Mouse (Mus musculus): Measurements from ENCODE around the gene Ifitm6. TPM values are rescaled to one million over a fixed set of nuclear protein-coding genes. Genes with fewer than 3 reads are reported as not detected.

Gene Ifitm6
- polyA plus RNA-seq, 1 experiment from 2014 or later, result not detected

DNA sequence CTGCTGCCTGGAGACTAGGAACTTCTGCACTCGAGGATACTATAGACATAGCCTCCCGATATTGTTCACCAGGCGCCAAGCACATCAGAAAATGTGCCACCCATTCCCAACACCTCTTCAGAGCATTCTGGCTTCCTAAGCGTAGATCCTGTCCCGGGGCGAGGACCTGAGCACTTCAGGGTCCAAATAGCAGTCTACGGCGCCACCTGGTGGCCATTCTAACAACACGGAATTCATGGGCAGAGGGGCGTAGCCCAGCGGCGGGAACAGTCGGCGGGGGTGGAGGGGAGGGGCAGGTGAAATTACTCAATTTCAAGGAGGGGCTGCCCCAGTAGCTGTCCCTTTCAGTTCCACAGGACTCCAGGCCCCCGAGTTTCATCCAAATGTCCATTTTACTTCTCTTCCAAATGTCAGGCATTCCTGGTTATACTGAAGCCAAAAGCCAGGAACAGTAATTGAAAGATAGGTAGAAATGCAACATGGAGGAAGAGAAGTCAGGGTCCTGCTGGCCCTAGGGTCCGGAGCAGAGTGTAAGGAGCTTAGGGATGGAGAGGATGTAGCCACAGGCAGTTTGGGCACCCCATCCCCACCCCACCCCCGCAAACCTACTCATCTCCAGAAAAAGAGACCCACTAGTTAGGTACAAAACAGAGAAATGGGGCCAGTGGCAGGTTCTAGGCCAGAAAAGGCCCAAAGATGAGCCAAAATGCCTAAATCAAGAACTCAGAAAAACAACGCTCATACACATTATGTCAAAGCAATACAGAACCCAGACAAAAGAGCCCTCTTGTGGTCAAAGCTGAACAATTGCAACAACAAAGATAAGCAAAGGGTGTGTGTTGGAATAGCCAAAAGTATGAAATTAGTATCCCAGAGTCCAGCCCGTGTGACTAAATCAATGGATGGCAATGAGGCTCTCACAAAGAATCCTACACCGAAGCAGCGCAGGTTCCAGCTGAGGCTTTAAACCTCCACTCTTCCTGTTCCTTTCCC is 30.8 kb upstream of the Ifitm6 start:
- peak overlapping the region; percentile 39 for H3K9ac ChIP-seq (replicated peaks; ENCODE audit: low read length)
- no peaks in the 10 kb centered on the region for H3K27me3 ChIP-seq (ENCODE audit: control insufficient read depth, insufficient read depth, low read length)
- peak; percentile 79 for ATAC-seq (replicated peaks; ENCODE audit: insufficient number of reproducible peaks, low FRiP score, low TSS enrichment, low read depth)
- DNase-seq (ENCODE audit: low spot score), result peak; percentile 94
- peak overlapping the region; percentile 30 for H3K4me3 ChIP-seq (ENCODE audit: low read depth, low read length)
- H3K4me2 ChIP-seq (ENCODE audit: low read depth, low read length), result peak overlapping the region; percentile 82
- no peaks in the 10 kb centered on the region for H3K9me3 ChIP-seq (replicated peaks; ENCODE audit: control insufficient read depth, low read length)
- H3K36me3 ChIP-seq (replicated peaks; ENCODE audit: control insufficient read depth, insufficient read depth, low read depth, low read length), result no peaks in the 10 kb centered on the region
- no peaks in the 10 kb centered on the region; the same call in none of the 2 replicates for H3K4me1 ChIP-seq (ENCODE audit: control insufficient read depth, insufficient read depth, low read length)
- 9% methylated on average over 21 of the region's 21 CpGs for WGBS
- no peak overlapping the region for H3K27ac ChIP-seq (replicated peaks; ENCODE audit: low read depth, low read length)

DNA sequence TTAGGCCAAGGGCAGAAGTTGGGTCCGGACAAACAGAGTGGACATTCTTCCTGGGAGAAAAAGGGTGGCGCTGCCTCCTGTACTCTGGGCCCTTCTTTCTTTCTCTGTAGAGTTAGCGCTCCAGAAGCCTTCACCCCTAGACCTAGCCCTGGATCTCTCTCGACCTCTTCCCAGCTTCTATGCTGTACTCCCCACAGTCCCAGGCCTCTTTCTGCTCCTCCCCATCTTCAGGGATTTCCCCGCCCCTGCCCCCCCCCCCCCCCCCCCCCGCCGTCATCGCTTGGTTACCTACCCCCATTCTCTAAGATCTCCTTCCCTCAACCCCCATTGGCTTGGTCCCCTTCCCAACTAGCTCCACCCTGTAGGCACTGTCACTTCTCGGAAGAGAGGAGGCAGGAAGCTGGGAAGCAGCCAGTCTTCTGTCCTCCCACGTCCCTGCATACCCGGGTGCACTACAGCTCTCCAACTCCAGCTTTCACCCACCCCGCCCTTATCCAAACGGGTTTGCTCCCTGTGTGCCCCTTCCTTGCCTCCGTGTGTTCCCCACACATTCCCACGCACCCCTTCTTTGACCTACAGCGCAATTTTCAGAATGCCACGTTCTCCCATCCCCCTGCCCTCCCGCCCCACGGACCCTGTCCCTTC is 30.0 kb upstream of the Ifitm6 start:
- H3K27ac ChIP-seq (replicated peaks; ENCODE audit: low read depth, low read length), result no peak overlapping the region
- WGBS, result 3% methylated on average over 16 of the region's 19 CpGs
- no peaks in the 10 kb centered on the region for H3K36me3 ChIP-seq (replicated peaks; ENCODE audit: control insufficient read depth, insufficient read depth, low read depth, low read length)
- ATAC-seq (replicated peaks; ENCODE audit: insufficient number of reproducible peaks, low FRiP score, low TSS enrichment, low read depth), result peak; percentile 72
- peak overlapping the region; percentile 39 for H3K9ac ChIP-seq (replicated peaks; ENCODE audit: low read length)
- H3K4me2 ChIP-seq (ENCODE audit: low read depth, low read length), result peak overlapping the region; percentile 82
- H3K9me3 ChIP-seq (replicated peaks; ENCODE audit: control insufficient read depth, low read length), result no peaks in the 10 kb centered on the region
- peak overlapping the region; percentile 30 for H3K4me3 ChIP-seq (ENCODE audit: low read depth, low read length)
- H3K27me3 ChIP-seq (ENCODE audit: control insufficient read depth, insufficient read depth, low read length), result no peaks in the 10 kb centered on the region
- H3K4me1 ChIP-seq (ENCODE audit: control insufficient read depth, insufficient read depth, low read length), result no peaks in the 10 kb centered on the region; the same call in none of the 2 replicates
- DNase-seq (ENCODE audit: low spot score), result no peak

- H3K27ac ChIP-seq (replicated peaks; ENCODE audit: low read depth, low read length), result no peak overlapping the region
These were observed 29.3 kb upstream of the Ifitm6 start for GRCm38 (mm10) chr7:141046931-141047580.

DNA sequence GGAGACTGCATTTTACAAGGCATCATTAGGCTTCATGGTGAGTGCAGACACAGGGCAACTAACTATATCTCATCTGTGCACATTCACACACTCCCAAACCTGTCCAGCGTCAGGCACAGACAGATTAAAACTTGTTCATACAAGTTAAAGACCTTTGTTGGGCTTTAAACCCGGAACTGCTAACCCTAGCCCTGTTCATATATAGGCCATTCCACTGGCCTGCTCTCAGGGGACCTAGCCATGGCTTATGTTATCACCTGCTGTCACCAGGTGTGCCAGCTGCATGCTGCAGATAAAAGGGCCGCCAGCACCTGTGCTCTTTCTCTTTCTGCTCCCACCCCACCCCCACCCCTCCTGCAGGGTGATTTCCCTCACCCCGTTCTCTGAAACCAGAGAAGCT is 24.8 kb upstream of the Ifitm6 start:
- H3K4me2 ChIP-seq (ENCODE audit: low read depth, low read length), result no peak overlapping the region
- no peak overlapping the region for H3K4me3 ChIP-seq (ENCODE audit: low read depth, low read length)
- no peak overlapping the region for H3K9ac ChIP-seq (replicated peaks; ENCODE audit: low read length)
- no peak for ATAC-seq (replicated peaks; ENCODE audit: insufficient number of reproducible peaks, low FRiP score, low TSS enrichment, low read depth)
- 44% methylated on average over 4 of the region's 4 CpGs for WGBS
- no peaks in the 10 kb centered on the region; the same call in 1 of the 2 replicates for H3K4me1 ChIP-seq (ENCODE audit: control insufficient read depth, insufficient read depth, low read length)
- H3K36me3 ChIP-seq (replicated peaks; ENCODE audit: control insufficient read depth, insufficient read depth, low read depth, low read length), result no peaks in the 10 kb centered on the region
- no peaks in the 10 kb centered on the region for H3K27me3 ChIP-seq (ENCODE audit: control insufficient read depth, insufficient read depth, low read length)
- DNase-seq (ENCODE audit: low spot score), result no peak
- no peaks in the 10 kb centered on the region for H3K9me3 ChIP-seq (replicated peaks; ENCODE audit: control insufficient read depth, low read length)
- no peak overlapping the region for H3K27ac ChIP-seq (replicated peaks; ENCODE audit: low read depth, low read length)

More at GRCm38 (mm10) chr7:141046931-141047580, 29.3 kb upstream of the Ifitm6 start:
- Histone ChIP-seq H3K36me3 (replicated peaks; ENCODE audit: control insufficient read depth, insufficient read depth, low read depth, low read length) (no peaks in the 10 kb centered on the region), H3K4me3 (ENCODE audit: low read depth, low read length) (no peak overlapping the region; the same call in 1 of the 2 replicates), H3K27me3 (ENCODE audit: control insufficient read depth, insufficient read depth, low read length) (no peaks in the 10 kb centered on the region), H3K9me3 (replicated peaks; ENCODE audit: control insufficient read depth, low read length) (no peaks in the 10 kb centered on the region), H3K4me1 (ENCODE audit: control insufficient read depth, insufficient read depth, low read length) (no peaks in the 10 kb centered on the region; the same call in none of the 2 replicates), H3K4me2 (ENCODE audit: low read depth, low read length) (no peak overlapping the region), H3K9ac (replicated peaks; ENCODE audit: low read length) (0 out of 2 replicates have a peak overlapping the region, but pooled peaks have one; percentile 9)
- DNase-seq (ENCODE audit: low spot score) (no peak), ATAC-seq (replicated peaks; ENCODE audit: insufficient number of reproducible peaks, low FRiP score, low TSS enrichment, low read depth) (no peak)
- 73% methylated on average over 6 of the region's 6 CpGs for WGBS

GRCm38 (mm10) chr7:141041661-141042060 is 23.9 kb upstream of the Ifitm6 start:
- peak overlapping the region; percentile 2; the same call in 1 of the 2 replicates for H3K27ac ChIP-seq (replicated peaks; ENCODE audit: low read depth, low read length)
- no peaks in the 10 kb centered on the region for H3K27me3 ChIP-seq (ENCODE audit: control insufficient read depth, insufficient read depth, low read length)
- WGBS, result 30% methylated on average over 5 of the region's 5 CpGs
- DNase-seq (ENCODE audit: low spot score), result peak; percentile 32
- no peaks in the 10 kb centered on the region for H3K36me3 ChIP-seq (replicated peaks; ENCODE audit: control insufficient read depth, insufficient read depth, low read depth, low read length)
- H3K4me1 ChIP-seq (ENCODE audit: control insufficient read depth, insufficient read depth, low read length), result no peaks in the 10 kb centered on the region; the same call in 1 of the 2 replicates
- H3K9ac ChIP-seq (replicated peaks; ENCODE audit: low read length), result no peak overlapping the region
- no peaks in the 10 kb centered on the region for H3K9me3 ChIP-seq (replicated peaks; ENCODE audit: control insufficient read depth, low read length)
- no peak overlapping the region for H3K4me3 ChIP-seq (ENCODE audit: low read depth, low read length)
- ATAC-seq (replicated peaks; ENCODE audit: insufficient number of reproducible peaks, low FRiP score, low TSS enrichment, low read depth), result no peak
- no peak overlapping the region for H3K4me2 ChIP-seq (ENCODE audit: low read depth, low read length)

- no peaks in the 10 kb centered on the region for H3K9me3 ChIP-seq (replicated peaks; ENCODE audit: control insufficient read depth, low read length)
- ATAC-seq (replicated peaks; ENCODE audit: insufficient number of reproducible peaks, low FRiP score, low TSS enrichment, low read depth) (no peak), DNase-seq (ENCODE audit: low spot score) (no peak)
- WGBS, result 38% methylated on average over 6 of the region's 9 CpGs
- no peaks in the 10 kb centered on the region for H3K27me3 ChIP-seq (ENCODE audit: control insufficient read depth, insufficient read depth, low read length)
- no peaks in the 10 kb centered on the region; the same call in 1 of the 2 replicates for H3K4me1 ChIP-seq (ENCODE audit: control insufficient read depth, insufficient read depth, low read length)
- H3K4me2 ChIP-seq (ENCODE audit: low read depth, low read length), result no peak overlapping the region; the same call in 1 of the 2 replicates
- H3K27ac ChIP-seq (replicated peaks; ENCODE audit: low read depth, low read length), result peak overlapping the region; percentile 2; the same call in 1 of the 2 replicates
- H3K4me3 ChIP-seq (ENCODE audit: low read depth, low read length), result no peak overlapping the region
- no peak overlapping the region; the same call in 1 of the 2 replicates for H3K9ac ChIP-seq (replicated peaks; ENCODE audit: low read length)
- no peaks in the 10 kb centered on the region for H3K36me3 ChIP-seq (replicated peaks; ENCODE audit: control insufficient read depth, insufficient read depth, low read depth, low read length)
These were observed 23.3 kb upstream of the Ifitm6 start for GRCm38 (mm10) chr7:141040867-141041606.

DNA sequence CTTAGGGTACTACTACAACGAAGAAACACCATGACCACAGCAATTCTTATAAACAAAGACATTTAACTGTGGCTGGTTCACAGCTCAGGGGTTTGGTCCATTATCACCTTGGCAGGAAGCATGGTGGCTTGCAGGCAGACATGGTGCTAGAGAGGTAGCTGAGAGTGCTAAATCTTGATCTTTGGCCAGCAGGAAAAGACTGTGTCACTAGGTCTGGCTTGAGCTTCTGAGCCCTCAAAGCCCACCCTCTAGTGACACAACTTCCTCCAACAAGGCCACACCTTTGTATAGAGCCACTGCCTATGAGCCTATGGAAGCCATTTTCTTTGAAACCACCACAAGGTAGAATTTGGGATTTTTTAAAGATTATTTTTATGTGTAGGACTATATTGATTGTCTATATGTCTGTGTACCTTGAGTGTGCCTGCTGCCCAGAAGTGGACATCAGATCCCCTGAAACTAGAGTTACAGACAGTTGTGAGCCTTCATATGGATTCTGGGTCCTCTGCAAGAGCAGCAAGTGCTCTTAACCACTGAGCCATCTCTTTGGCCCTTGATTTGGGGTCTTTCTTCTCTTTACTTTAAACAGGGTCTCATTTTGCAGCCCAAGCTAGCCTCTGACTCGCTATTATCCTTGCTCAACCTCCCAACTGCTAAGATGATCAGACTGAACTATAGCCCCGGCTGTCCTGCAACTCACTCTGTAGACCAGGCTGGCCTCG is 21.8 kb upstream of the Ifitm6 start:
- Histone ChIP-seq H3K9me3 (replicated peaks; ENCODE audit: control insufficient read depth, low read length) (no peaks in the 10 kb centered on the region), H3K4me3 (ENCODE audit: low read depth, low read length) (no peak overlapping the region), H3K4me1 (ENCODE audit: control insufficient read depth, insufficient read depth, low read length) (no peaks in the 10 kb centered on the region; the same call in 1 of the 2 replicates), H3K27me3 (ENCODE audit: control insufficient read depth, insufficient read depth, low read length) (no peaks in the 10 kb centered on the region), H3K4me2 (ENCODE audit: low read depth, low read length) (no peak overlapping the region), H3K36me3 (replicated peaks; ENCODE audit: control insufficient read depth, insufficient read depth, low read depth, low read length) (no peaks in the 10 kb centered on the region), H3K9ac (replicated peaks; ENCODE audit: low read length) (no peak overlapping the region), H3K27ac (replicated peaks; ENCODE audit: low read depth, low read length) (no peak overlapping the region)
- no peak for DNase-seq (ENCODE audit: low spot score)
- 87% methylated on average over 4 of the region's 4 CpGs for WGBS
- no peak for ATAC-seq (replicated peaks; ENCODE audit: insufficient number of reproducible peaks, low FRiP score, low TSS enrichment, low read depth)
